Mouse (Mus musculus): ENCODE measurements around the gene Cd55.
"Not testable (repeated sequence)": the region's sequence is repeated elsewhere in the genome, so short reads cannot be mapped to it uniquely, and the experiment has no call there.

Gene Cd55

GRCm38 (mm10) chr1:130462084-130462861, at the start of gene Cd55:
Cd55 (minus strand) TSS chr1:130462744.
- peak; percentile 80 to 83 for DNase-seq (ENCODE audit: low spot score in 2 of 2)

GRCm38 (mm10) chr1:130511823-130512370, 49.4 kb upstream of the Cd55 start:
- DNase-seq (ENCODE audit: low spot score in 2 of 2): no peak

GRCm38 (mm10) chr1:130508957-130509350, 46.4 kb upstream of the Cd55 start:
- no peak for DNase-seq (ENCODE audit: low spot score in 2 of 2)

GRCm38 (mm10) chr1:130508030-130508956, 45.7 kb upstream of the Cd55 start:
- DNase-seq (ENCODE audit: low spot score in 2 of 2): no peak

- no peak for DNase-seq (ENCODE audit: low spot score in 2 of 2)
Measured at GRCm38 (mm10) chr1:130507408-130507807, 44.9 kb upstream of the Cd55 start.

- DNase-seq (ENCODE audit: low spot score in 2 of 2): no peak
Measured at GRCm38 (mm10) chr1:130499962-130500361, 37.4 kb upstream of the Cd55 start.

- no peak for DNase-seq (ENCODE audit: low spot score in 2 of 2)
Measured at GRCm38 (mm10) chr1:130498331-130498730, 35.8 kb upstream of the Cd55 start.

- DNase-seq (ENCODE audit: low spot score in 2 of 2): no peak
Measured at GRCm38 (mm10) chr1:130486816-130487545, 24.4 kb upstream of the Cd55 start.

- no peak for DNase-seq (ENCODE audit: low spot score in 2 of 2)
Measured at GRCm38 (mm10) chr1:130485828-130486620, 23.5 kb upstream of the Cd55 start.

- no peak for DNase-seq (ENCODE audit: low spot score in 2 of 2)
Measured at GRCm38 (mm10) chr1:130485376-130485775, 22.8 kb upstream of the Cd55 start.

GRCm38 (mm10) chr1:130474936-130475335, 12.4 kb upstream of the Cd55 start:
- no peak for DNase-seq (ENCODE audit: low spot score in 2 of 2)

GRCm38 (mm10) chr1:130474226-130474625, 11.7 kb upstream of the Cd55 start:
- DNase-seq (ENCODE audit: low spot score in 2 of 2): no peak

- no peak for DNase-seq (ENCODE audit: low spot score in 2 of 2)
Measured at GRCm38 (mm10) chr1:130470074-130470473, 7.5 kb upstream of the Cd55 start.

GRCm38 (mm10) chr1:130467453-130467852, 4.9 kb upstream of the Cd55 start:
- no peak for DNase-seq (ENCODE audit: low spot score in 2 of 2)

- no peak for DNase-seq (ENCODE audit: low spot score in 2 of 2)
Measured at GRCm38 (mm10) chr1:130464173-130464572, 1.6 kb upstream of the Cd55 start.

GRCm38 (mm10) chr1:130462867-130463266, 323 bp upstream of the Cd55 start:
- DNase-seq (ENCODE audit: low spot score in 2 of 2): no peak

- no peak for DNase-seq (ENCODE audit: low spot score in 2 of 2)
Measured at GRCm38 (mm10) chr1:130455111-130455510, 7.4 kb downstream of the Cd55 start.

GRCm38 (mm10) chr1:130442930-130443329, 19.6 kb downstream of the Cd55 start:
- not testable (repeated sequence) for DNase-seq (ENCODE audit: low spot score in 2 of 2)

GRCm38 (mm10) chr1:130430920-130431319, 31.6 kb downstream of the Cd55 start:
- DNase-seq (ENCODE audit: low spot score in 2 of 2): no peak

- DNase-seq (ENCODE audit: low spot score in 2 of 2): not testable (repeated sequence)
Measured at GRCm38 (mm10) chr1:130428667-130429066, 33.9 kb downstream of the Cd55 start.
